Mouse (Mus musculus) C2C12 (cell line): ENCODE measurements around the gene Uxs1. TPM values are rescaled to one million over a fixed set of nuclear protein-coding genes. Genes with fewer than 3 reads are reported as not detected.
A peak's percentile ranks its signal among the peaks of the same experiment; 100 is the strongest.

ENCODE experiments used
- H3K27me3 ChIP-seq: one replicate; pipeline ENCODE4 v1.6.1; 2011; ENCODE audit not compliant: control insufficient read depth, insufficient read depth, insufficient read length
- H3K36me3 ChIP-seq: one replicate; pipeline ENCODE4 v1.6.1; 2011; ENCODE audit not compliant: control insufficient read depth, insufficient read depth
- H3K4me3 ChIP-seq: one replicate; pipeline ENCODE4 v1.5.1; 2011; ENCODE audit warnings: mild to moderate bottlenecking, control low read depth; ENCODE audit not compliant: poor library complexity, insufficient read depth, severe bottlenecking
- H3K79me2 ChIP-seq: one replicate; pipeline ENCODE4 v1.6.1; 2011; ENCODE audit not compliant: control insufficient read depth, insufficient read depth
- H3K79me3 ChIP-seq: one replicate; pipeline ENCODE4 v1.6.1; 2011; ENCODE audit warnings: low read depth, control low read depth
- H3ac ChIP-seq: one replicate; pipeline ENCODE3; 2011; ENCODE audit warnings: low read depth; ENCODE audit not compliant: control insufficient read depth, insufficient read length
- CEBPB ChIP-seq: IDR thresholded peaks from one replicate; pipeline ENCODE4 v1.6.1; 2011; ENCODE audit warnings: low read depth, mild to moderate bottlenecking, control low read depth, moderate library complexity
- CTCF ChIP-seq: IDR thresholded peaks from one replicate; pipeline ENCODE4 v1.5.1; 2011; ENCODE audit not compliant: control insufficient read depth, insufficient read depth, insufficient read length
- FOSL1 ChIP-seq: IDR thresholded peaks from one replicate; pipeline ENCODE4 v1.8.0; 2011; ENCODE audit warnings: mild to moderate bottlenecking, low read length; ENCODE audit not compliant: poor library complexity, insufficient read depth, severe bottlenecking
- MAX ChIP-seq: IDR thresholded peaks from one replicate; pipeline ENCODE4 v1.6.1; 2011; ENCODE audit warnings: mild to moderate bottlenecking, control low read depth
- MYOD1 ChIP-seq: IDR thresholded peaks from one replicate; pipeline ENCODE4 v1.6.1; 2011; ENCODE audit warnings: low read depth; ENCODE audit not compliant: control insufficient read depth, insufficient read length
- MYOG ChIP-seq: IDR thresholded peaks from one replicate; pipeline ENCODE4 v1.6.1; 2011; ENCODE audit not compliant: control insufficient read depth, insufficient read length; ENCODE audit errors: extremely low read depth
- USF1 ChIP-seq: IDR thresholded peaks from one replicate; pipeline ENCODE4 v1.6.1; 2011; ENCODE audit warnings: low read depth, mild to moderate bottlenecking, control low read depth, moderate library complexity
- long read RNA-seq, 2 experiments: library from polyadenylated mRNA; unstranded; transcript quantifications; one replicate each; pipeline ENCODE4 v2.0.0; 2019 to 2020
- polyA plus RNA-seq: library from polyadenylated mRNA; unstranded; fragments of >200 nt; fragmentation: generic; extraction: Trizol; gene quantifications from one replicate; pipeline ENCODE4 v1.2.1, GENCODE M21; 2012; ENCODE audit warnings: missing spikeins

Gene Uxs1
- polyA plus RNA-seq, result 38.8 TPM
- long read RNA-seq, experiment 1, full-length matches to known transcripts, result 29 of 57 reads
- long read RNA-seq, experiment 1, partial matches to known transcripts, result 5 of 57 reads
- long read RNA-seq, experiment 1, other reads (novel, unspliced or antisense), result 23 of 57 reads
- long read RNA-seq, experiment 2, full-length matches to known transcripts, result 137 of 208 reads
- long read RNA-seq, experiment 2, partial matches to known transcripts, result 3 of 208 reads
- long read RNA-seq, experiment 2, other reads (novel, unspliced or antisense), result 68 of 208 reads

DNA sequence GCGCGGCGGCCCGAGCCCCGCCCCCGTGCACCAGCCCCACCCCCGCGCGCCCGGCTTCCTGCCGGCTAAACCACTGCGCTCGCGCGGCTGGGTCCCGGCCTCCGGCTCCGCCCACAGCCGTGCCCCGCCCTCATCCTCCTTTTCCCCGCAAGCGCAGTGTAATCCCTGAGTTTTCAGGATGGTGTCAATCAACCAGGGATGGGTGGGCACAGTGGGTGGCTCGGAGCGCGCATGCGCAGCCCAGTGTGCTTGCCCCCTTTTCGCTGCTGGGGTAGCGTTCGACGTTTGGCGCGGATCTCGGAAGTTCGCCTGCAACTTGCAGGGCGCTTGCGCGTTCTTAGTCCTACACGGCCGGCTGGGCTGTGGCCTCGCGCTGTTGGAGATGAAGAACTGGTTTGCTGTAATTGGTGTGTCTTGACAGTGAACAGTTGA is at the start of gene Uxs1:
Uxs1 (minus strand) TSS at position 38 of the 432 bp plus-strand sequence.
- H3K79me3 ChIP-seq, result peaks cover 32% of the 10 kb centered on the region
- no peaks in the 10 kb centered on the region for H3K36me3 ChIP-seq
- H3K4me3 ChIP-seq, result peak within 1 kb of the TSS; percentile 79
- H3K27me3 ChIP-seq, result no peaks in the 10 kb centered on the region
- TF ChIP-seq USF1 (no peak), MAX (peak; percentile 57)
- H3ac ChIP-seq, result peak within 1 kb of the TSS; percentile 96
- H3K79me2 ChIP-seq, result peaks cover 45% of the 10 kb centered on the region

DNA sequence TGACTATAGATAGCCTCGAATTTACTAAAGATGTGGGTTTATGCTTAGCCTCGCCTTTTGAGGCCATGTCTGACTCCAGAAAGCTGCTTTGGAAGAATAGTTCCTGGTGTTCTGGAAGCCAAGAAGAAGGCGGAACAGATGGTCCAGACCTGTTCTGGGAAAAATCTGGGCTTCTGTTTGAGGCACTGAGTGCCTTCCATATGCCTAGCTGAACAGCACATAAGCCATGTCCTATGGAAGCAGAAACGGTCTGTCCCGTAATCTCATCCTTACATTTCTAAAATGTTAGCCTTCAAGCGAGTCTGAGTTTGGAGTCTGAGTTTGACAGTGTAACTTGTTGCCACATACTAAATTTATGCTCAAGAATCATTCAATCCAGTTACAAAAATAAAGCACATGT is 49.6 kb upstream of the Uxs1 start:
- no peak for TF ChIP-seq CEBPB
- TF ChIP-seq MYOG, result no peak
- no peak for TF ChIP-seq USF1
- TF ChIP-seq MYOD1, result no peak
- TF ChIP-seq FOSL1, result no peak
- no peak for TF ChIP-seq CTCF
- TF ChIP-seq MAX, result no peak
- Histone ChIP-seq H3K79me3 (no peaks in the 10 kb centered on the region), H3K27me3 (no peaks in the 10 kb centered on the region), H3K79me2 (no peaks in the 10 kb centered on the region), H3ac (no peak overlapping the region), H3K4me3 (no peak overlapping the region), H3K36me3 (no peaks in the 10 kb centered on the region)

DNA sequence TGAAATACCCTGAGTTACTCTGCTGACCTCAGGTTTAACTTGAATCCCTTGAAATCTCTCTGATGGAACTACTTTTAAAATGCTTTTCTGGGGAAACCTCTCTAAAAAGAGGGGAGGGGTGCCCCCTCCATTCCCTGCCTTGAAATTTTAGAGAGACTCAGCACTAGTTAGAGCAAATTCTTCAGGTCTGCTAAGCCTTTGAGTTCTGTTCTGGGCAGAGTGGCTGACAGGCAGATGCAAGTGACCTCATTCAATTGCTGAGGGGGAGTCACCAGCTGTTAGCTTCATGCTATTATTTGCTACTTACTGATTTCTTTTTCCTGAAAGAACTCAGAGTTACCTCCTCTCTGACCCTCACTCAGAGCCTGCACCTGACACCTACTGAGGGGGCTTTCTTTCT is 43.5 kb upstream of the Uxs1 start:
- no peaks in the 10 kb centered on the region for H3K27me3 ChIP-seq
- H3K79me2 ChIP-seq, result no peaks in the 10 kb centered on the region
- no peak overlapping the region for H3ac ChIP-seq
- H3K4me3 ChIP-seq, result no peak overlapping the region
- TF ChIP-seq FOSL1, result no peak
- no peak for TF ChIP-seq MYOD1
- no peaks in the 10 kb centered on the region for H3K79me3 ChIP-seq
- H3K36me3 ChIP-seq, result no peaks in the 10 kb centered on the region

DNA sequence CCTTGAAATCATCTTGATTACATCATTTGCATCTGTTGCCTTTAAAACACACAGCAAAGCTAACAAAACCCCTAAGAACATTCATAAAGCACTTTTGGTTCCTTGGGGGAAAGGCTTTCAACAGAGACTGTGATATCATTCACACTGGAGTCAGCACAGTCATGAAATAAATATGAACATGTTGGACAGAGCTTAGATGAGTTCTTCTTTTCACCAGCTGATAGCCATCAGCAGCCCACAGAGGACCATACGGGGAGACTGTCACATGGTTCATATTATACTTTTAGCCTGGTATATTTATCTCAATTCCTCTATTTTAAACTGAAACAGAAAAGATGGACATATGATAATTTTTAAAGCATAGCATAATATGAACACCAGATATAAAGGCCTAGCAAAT is 40.9 kb upstream of the Uxs1 start:
- no peak overlapping the region for H3K4me3 ChIP-seq
- no peaks in the 10 kb centered on the region for H3K27me3 ChIP-seq
- TF ChIP-seq CEBPB (no peak), MAX (no peak), USF1 (no peak), MYOD1 (no peak), MYOG (no peak), FOSL1 (no peak), CTCF (no peak)
- no peaks in the 10 kb centered on the region for H3K79me3 ChIP-seq
- H3K79me2 ChIP-seq, result no peaks in the 10 kb centered on the region
- H3K36me3 ChIP-seq, result no peaks in the 10 kb centered on the region
- H3ac ChIP-seq, result no peak overlapping the region

DNA sequence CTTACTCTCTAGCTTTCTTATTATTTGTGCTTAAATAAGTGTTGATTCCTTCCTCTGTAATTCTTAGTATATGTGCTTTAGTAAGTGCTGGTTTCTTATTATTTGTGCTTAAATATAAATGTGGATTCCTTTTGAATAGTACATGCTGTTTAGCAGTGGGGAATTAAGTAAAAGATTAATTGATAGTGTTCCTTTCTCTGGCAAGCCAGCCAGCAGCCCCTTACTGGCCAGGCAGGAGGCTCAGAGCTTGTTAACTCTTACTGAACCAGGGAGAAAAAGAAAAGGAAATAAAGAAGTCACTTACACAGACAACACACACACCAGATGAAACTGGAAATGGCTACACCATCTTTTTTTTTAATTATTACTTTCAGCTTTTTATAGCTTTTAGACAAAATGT is 37.2 kb upstream of the Uxs1 start:
- no peak overlapping the region for H3ac ChIP-seq
- no peak overlapping the region for H3K4me3 ChIP-seq
- H3K79me2 ChIP-seq, result no peaks in the 10 kb centered on the region
- H3K79me3 ChIP-seq, result no peaks in the 10 kb centered on the region
- H3K36me3 ChIP-seq, result no peaks in the 10 kb centered on the region
- TF ChIP-seq CTCF (no peak), CEBPB (no peak), MYOG (no peak), MAX (no peak), USF1 (no peak), FOSL1 (no peak), MYOD1 (no peak)
- H3K27me3 ChIP-seq, result no peaks in the 10 kb centered on the region

DNA sequence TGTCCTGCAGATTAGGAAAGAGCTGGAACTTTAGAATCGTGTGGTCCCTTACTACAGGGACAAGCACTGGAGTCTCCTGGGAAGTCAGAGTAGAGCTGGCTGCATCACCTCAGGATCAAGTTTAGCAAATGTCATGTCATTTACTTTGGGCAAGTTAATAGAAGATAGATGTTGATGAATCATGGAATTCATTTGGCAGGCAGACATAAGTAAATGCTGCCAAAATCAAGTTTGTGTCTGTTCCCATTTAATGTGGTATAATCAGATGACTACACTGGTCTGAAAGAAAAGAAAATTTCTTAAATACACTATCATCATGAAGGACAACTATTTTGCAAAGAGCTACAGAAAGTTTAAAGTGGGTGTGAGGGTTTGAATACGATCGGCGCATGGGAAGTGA is 35.0 kb upstream of the Uxs1 start:
- Histone ChIP-seq H3K27me3 (no peaks in the 10 kb centered on the region), H3K4me3 (no peak overlapping the region), H3ac (no peak overlapping the region), H3K79me2 (no peaks in the 10 kb centered on the region), H3K36me3 (no peaks in the 10 kb centered on the region), H3K79me3 (no peaks in the 10 kb centered on the region)
- no peak for TF ChIP-seq FOSL1
- TF ChIP-seq USF1, result no peak
- no peak for TF ChIP-seq CEBPB
- no peak for TF ChIP-seq MAX
- TF ChIP-seq MYOG, result no peak
- TF ChIP-seq CTCF, result no peak
- no peak for TF ChIP-seq MYOD1
